Mouse (Mus musculus) kidney, postnatal 0 days (tissue): Measurements from ENCODE around the gene Ppp1r15b. TPM values are rescaled to one million over a fixed set of nuclear protein-coding genes. Genes with fewer than 3 reads are reported as not detected.
A peak's percentile ranks its signal among the peaks of the same experiment; 100 is the strongest.

Experiments
- ATAC-seq: fragments of 200-750 bp; cut with Nextera tagmentation; replicated peaks from 2 replicates; pipeline ENCODE4 v1.8.0; 2017; ENCODE audit warnings: low read depth, moderate number of reproducible peaks, moderate TSS enrichment, moderate library complexity; ENCODE audit not compliant: low FRiP score
- DNase-seq: peaks from one replicate; pipeline ENCODE4 v3.0.0-alpha.2; 2016; ENCODE audit warnings: low spot score
- H3K27ac ChIP-seq: fragments of 300-500 bp; sonication (generic); 2 replicates; pipeline ENCODE4 v1.5.1; 2014; ENCODE audit warnings: mild to moderate bottlenecking
- H3K27me3 ChIP-seq: fragments of 300-500 bp; sonication (generic); 2 replicates; pipeline ENCODE4 v1.6.1; 2014; ENCODE audit warnings: low read length, mixed read lengths; ENCODE audit not compliant: insufficient read depth
- H3K36me3 ChIP-seq: fragments of 300-500 bp; sonication (generic); 2 replicates; pipeline ENCODE4 v1.6.1; 2014; ENCODE audit warnings: low read length, mixed read lengths; ENCODE audit not compliant: insufficient read depth
- H3K4me1 ChIP-seq: fragments of 300-500 bp; sonication (generic); replicated peaks from 2 replicates; pipeline ENCODE4 v1.6.1; 2014; ENCODE audit warnings: antibody characterized with exemption, low read length, mixed read lengths; ENCODE audit not compliant: insufficient read depth
- H3K4me2 ChIP-seq: fragments of 300-500 bp; sonication (generic); 2 replicates; pipeline ENCODE4 v1.6.1; 2014; ENCODE audit warnings: mild to moderate bottlenecking, low read length, moderate library complexity, mixed read lengths
- H3K4me3 ChIP-seq: fragments of 300-500 bp; sonication (generic); replicated peaks from 2 replicates; pipeline ENCODE4 v1.5.1; 2014; ENCODE audit warnings: low read depth, low read length
- H3K9ac ChIP-seq: fragments of 300-500 bp; sonication (generic); 2 replicates; pipeline ENCODE4 v1.6.1; 2014; ENCODE audit warnings: low read depth, low read length
- H3K9me3 ChIP-seq: fragments of 300-500 bp; sonication (generic); replicated peaks from 2 replicates; pipeline ENCODE4 v1.6.1; 2016; ENCODE audit warnings: low read length, inconsistent platforms, mixed read lengths
- CTCF ChIP-seq: IDR thresholded peaks from 2 replicates; pipeline ENCODE4 v1.5.1; 2016; ENCODE audit warnings: antibody characterized with exemption, low read depth, mild to moderate bottlenecking, moderate library complexity
- WGBS: fragments of 180-500 bp; shearing (Covaris S2); extraction: QIAGEN DNeasy Blood & Tissue Kit; methylation state at CpG from one replicate; pipeline ENCODE4 v1.1.7; 2014; 5-methylcytosine and 5-hydroxymethylcytosine counted together
- polyA plus RNA-seq: library from polyadenylated mRNA; unstranded; fragments of >200 nt; fragmentation: Nextera tagmentation; extraction: Ambion mirVana; gene quantifications from 2 replicates; pipeline ENCODE4 v1.2.1, GENCODE M21; 2015

The Ppp1r15b gene
- polyA plus RNA-seq, 1 experiment from 2014 or later = 27.2 TPM

DNA sequence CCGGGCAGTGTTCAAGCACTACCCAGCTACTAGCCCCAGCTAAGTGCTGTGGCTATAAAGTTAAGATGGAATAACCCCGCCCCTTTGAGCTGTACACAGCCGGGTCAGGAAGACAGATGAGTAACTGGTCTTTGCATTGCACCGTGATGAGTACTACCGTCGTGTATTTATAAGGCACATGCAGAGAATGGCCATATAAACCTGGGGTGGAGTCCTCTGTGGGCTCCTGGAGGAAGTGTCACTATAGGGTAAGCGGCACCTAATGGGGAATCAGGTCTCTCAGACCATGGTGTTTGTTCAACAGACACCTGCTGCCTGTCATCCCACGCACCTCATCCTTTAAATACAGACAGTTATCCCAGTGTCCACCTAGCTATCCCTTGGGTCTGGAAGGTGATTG is 32.0 kb downstream of the Ppp1r15b start:
- TF ChIP-seq CTCF = no peak
- no peak for ATAC-seq
- H3K4me3 ChIP-seq = no peak overlapping the region
- H3K9ac ChIP-seq = no peak overlapping the region
- no peak overlapping the region for H3K4me2 ChIP-seq
- H3K27ac ChIP-seq = no peak overlapping the region
- no peaks in the 10 kb centered on the region for H3K9me3 ChIP-seq
- H3K4me1 ChIP-seq = peaks cover 18% of the 10 kb centered on the region
- H3K36me3 ChIP-seq = no peaks in the 10 kb centered on the region
- WGBS = 39% methylated on average over 8 of the region's 8 CpGs
- 0 out of 2 replicates have a peak, but pooled peaks cover 13% of the 10 kb centered on the region for H3K27me3 ChIP-seq
- no peak for DNase-seq

- TF ChIP-seq CTCF = peak; percentile 16; the same call in 1 of the 2 replicates
- no peaks in the 10 kb centered on the region for H3K9me3 ChIP-seq
- H3K4me3 ChIP-seq = peak within 1 kb of the TSS; percentile 55
- H3K9ac ChIP-seq = peak within 1 kb of the TSS; percentile 65
- 0 out of 2 replicates have a peak, but pooled peaks cover 13% of the 10 kb centered on the region for H3K27me3 ChIP-seq
- under 1% methylated on average over 65 of the region's 68 CpGs for WGBS
- no peak for DNase-seq
- H3K36me3 ChIP-seq = no peaks in the 10 kb centered on the region
- H3K4me2 ChIP-seq = peak within 1 kb of the TSS; percentile 97
- H3K4me1 ChIP-seq = peaks cover 17% of the 10 kb centered on the region
- no peak within 1 kb of the TSS for H3K27ac ChIP-seq
- ATAC-seq = no peak
These were observed 33.0 kb downstream of the Ppp1r15b start, which contains the start of gene Plekha6 for GRCm38 (mm10) chr1:133163820-133164431. Plekha6 (plus strand) TSS chr1:133164210.

DNA sequence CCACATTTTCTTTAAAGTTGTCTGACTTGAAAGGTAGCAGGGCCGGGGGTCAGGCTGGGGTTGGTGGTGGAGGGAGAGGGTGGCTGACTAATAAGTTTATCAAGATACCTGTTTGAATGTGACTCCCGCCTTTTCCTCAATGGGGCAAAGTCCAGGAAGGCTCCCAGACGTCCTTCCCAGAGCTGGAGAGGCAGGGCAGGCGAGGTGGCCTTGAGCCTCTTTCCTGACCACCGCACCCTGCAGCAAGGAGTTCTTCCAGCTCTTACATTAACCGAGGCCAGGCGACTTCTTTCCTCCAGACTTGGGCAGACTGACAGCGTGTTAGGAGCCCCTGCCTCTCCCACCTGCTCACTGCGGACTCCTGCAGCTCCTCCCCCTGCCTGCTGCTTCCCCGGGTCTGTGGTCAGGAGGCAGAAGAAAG is 33.7 kb downstream of the Ppp1r15b start:
- WGBS = 3% methylated on average over 10 of the region's 10 CpGs

DNA sequence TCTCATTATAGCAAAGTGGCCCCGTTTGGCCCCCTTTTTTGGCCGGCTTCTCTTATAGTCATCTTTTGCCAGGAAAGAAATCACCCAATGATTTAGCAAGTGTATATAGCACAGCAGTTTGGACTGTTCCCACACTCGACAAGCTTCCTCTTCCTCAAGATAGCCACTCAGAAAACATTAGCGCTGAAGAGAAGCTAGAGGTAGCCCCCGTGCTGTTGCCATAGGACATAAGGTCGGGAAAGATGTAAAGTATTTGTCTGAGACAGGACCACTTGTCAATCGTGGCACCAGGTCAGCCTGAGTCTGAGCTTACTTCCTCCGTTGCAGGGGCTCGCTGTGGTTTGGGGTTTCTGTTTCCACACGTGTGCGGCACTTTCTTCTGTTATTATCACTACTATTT is 34.2 kb downstream of the Ppp1r15b start:
- WGBS = 41% methylated on average over 11 of the region's 11 CpGs
- 0 out of 2 replicates have a peak, but pooled peaks cover 13% of the 10 kb centered on the region for H3K27me3 ChIP-seq
- H3K4me2 ChIP-seq = peak overlapping the region; percentile 97; the same call in 1 of the 2 replicates
- H3K4me3 ChIP-seq = peak overlapping the region; percentile 55; the same call in 1 of the 2 replicates
- peaks cover 13% of the 10 kb centered on the region for H3K4me1 ChIP-seq
- H3K9ac ChIP-seq = no peak overlapping the region
- no peaks in the 10 kb centered on the region for H3K36me3 ChIP-seq
- no peaks in the 10 kb centered on the region for H3K9me3 ChIP-seq
- ATAC-seq (no peak), DNase-seq (no peak)
- H3K27ac ChIP-seq = no peak overlapping the region
- no peak for TF ChIP-seq CTCF

More for the DNA sequence above, 33.7 kb downstream of the Ppp1r15b start:
- 0 out of 2 replicates have a peak, but pooled peaks cover 13% of the 10 kb centered on the region for H3K27me3 ChIP-seq
- no peak for ATAC-seq
- H3K4me2 ChIP-seq = peak overlapping the region; percentile 97
- peaks cover 13% of the 10 kb centered on the region for H3K4me1 ChIP-seq
- no peak for DNase-seq
- H3K9me3 ChIP-seq = no peaks in the 10 kb centered on the region
- H3K36me3 ChIP-seq = no peaks in the 10 kb centered on the region
- peak overlapping the region; percentile 55; the same call in 1 of the 2 replicates for H3K4me3 ChIP-seq
- H3K9ac ChIP-seq = no peak overlapping the region
- TF ChIP-seq CTCF = no peak
- no peak overlapping the region for H3K27ac ChIP-seq

GRCm38 (mm10) chr1:133168318-133169060 is 37.5 kb downstream of the Ppp1r15b start:
- 35% methylated on average over 19 of the region's 19 CpGs for WGBS
- DNase-seq = no peak
- Histone ChIP-seq H3K4me3 (no peak overlapping the region), H3K27ac (no peak overlapping the region), H3K27me3 (0 out of 2 replicates have a peak, but pooled peaks cover 8% of the 10 kb centered on the region), H3K36me3 (no peaks in the 10 kb centered on the region), H3K9ac (no peak overlapping the region), H3K4me2 (peak overlapping the region; percentile 32; the same call in 1 of the 2 replicates), H3K4me1 (peaks cover 12% of the 10 kb centered on the region), H3K9me3 (no peaks in the 10 kb centered on the region)
- no peak for ATAC-seq
- no peak for TF ChIP-seq CTCF

DNA sequence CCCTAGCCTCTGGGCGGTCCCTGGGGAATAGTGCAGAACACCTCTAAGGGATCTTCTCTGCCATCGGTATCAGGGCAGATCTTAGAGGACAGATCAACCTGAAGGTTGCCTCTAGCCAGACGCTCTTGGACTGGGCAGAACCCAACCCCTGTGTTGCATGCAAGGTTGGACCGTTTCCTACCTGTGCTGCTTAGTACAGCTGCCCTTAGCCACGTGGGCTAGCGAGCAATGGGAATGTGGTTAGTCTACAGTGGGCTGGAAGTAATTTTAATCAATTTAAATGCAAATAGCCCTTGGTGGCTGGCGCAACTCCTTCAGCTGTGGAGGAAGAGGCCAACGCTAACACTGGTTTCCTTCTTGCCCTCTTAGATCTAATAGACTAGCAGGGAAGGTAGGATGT is 39.3 kb downstream of the Ppp1r15b start:
- no peak for DNase-seq
- no peaks in the 10 kb centered on the region for H3K4me1 ChIP-seq
- no peak overlapping the region for H3K9ac ChIP-seq
- WGBS = 69% methylated on average over 8 of the region's 8 CpGs
- no peaks in the 10 kb centered on the region for H3K36me3 ChIP-seq
- ATAC-seq = no peak
- no peaks in the 10 kb centered on the region for H3K27me3 ChIP-seq
- H3K4me2 ChIP-seq = no peak overlapping the region
- no peaks in the 10 kb centered on the region for H3K9me3 ChIP-seq
- no peak overlapping the region for H3K4me3 ChIP-seq
- TF ChIP-seq CTCF = no peak
- no peak overlapping the region for H3K27ac ChIP-seq
